Mouse (Mus musculus): ENCODE measurements around the gene Ppp1r21. TPM values are rescaled to one million over a fixed set of nuclear protein-coding genes. Genes with fewer than 3 reads are reported as not detected.

Ppp1r21 gene
- total and polyA plus RNA-seq, 3 experiments = 11.1 to 16.2 TPM; not detected in 1

DNA sequence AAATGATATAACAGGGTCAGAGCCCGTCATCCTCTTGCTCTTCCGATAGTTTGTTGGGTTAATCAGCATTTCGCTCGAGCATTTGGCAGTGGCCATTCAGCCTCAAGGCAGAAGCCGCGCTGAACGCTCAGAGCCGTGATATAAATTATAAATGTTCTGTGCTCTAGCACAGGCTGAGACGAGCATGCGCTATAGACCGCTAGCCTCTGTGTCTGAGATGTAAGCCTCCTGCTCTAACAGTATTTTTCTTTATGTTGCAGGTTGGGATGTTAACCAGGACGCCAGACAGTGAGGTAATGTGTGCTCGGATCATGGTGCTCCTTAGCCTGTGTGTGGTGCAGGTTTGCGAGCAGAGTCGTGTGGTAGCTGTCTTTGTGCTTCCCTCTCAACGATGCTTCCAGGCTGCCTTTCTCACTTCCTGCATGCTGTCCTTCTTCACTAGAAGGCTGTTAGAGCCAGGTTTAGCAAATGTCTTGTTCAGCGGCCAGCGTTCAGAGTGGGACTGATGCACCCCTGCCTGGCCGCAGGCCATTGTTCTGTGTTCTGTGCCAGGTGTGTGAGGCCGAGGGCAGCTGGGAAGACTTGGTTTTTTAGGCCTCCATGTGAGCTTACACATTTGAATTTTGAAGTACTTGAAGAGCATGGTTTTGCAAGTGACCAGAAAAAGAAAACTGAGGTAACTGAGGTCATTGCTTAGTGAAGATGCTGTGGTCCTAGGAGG, 48.8 kb downstream of the Ppp1r21 start:
- no peaks in the 10 kb centered on the region for H3K79me2 ChIP-seq (ENCODE audit: control insufficient read depth, insufficient read depth, low read length, poor library complexity)
- H3K4me1 ChIP-seq (ENCODE audit: control insufficient read depth in 1 of 2, insufficient read depth in 2 of 2, low read length in 2 of 2) = no peaks in the 10 kb centered on the region
- no peaks in the 10 kb centered on the region; a peak in 1 of 4 replicates for H3K36me3 ChIP-seq (ENCODE audit: control insufficient read depth in 1 of 2, insufficient read depth in 2 of 2, low read length in 2 of 2)
- H3K27me3 ChIP-seq (ENCODE audit: control insufficient read depth in 1 of 2, insufficient read depth in 2 of 2, low read length in 2 of 2) = no peaks in the 10 kb centered on the region
- H3K4me3 ChIP-seq (ENCODE audit: control insufficient read depth in 1 of 2, insufficient read depth in 1 of 2, low read depth in 2 of 2, low read length in 2 of 2) = no peak overlapping the region
- no peaks in the 10 kb centered on the region for H3K9me3 ChIP-seq (replicated peaks; ENCODE audit: insufficient read depth, low read length)
- H3K9ac ChIP-seq (ENCODE audit: control insufficient read depth, low read depth, low read length, poor library complexity, severe bottlenecking) = no peak overlapping the region
- H3K27ac ChIP-seq (ENCODE audit: control insufficient read depth, low read depth, low read length) = no peak overlapping the region
- DNase-seq (ENCODE audit: low read depth, low spot score) = no peak
- TF ChIP-seq MEF2A (IDR thresholded peaks at IDR 0.05; ENCODE audit: extremely low read depth, insufficient replicate concordance, low read depth, low read length, poor library complexity, severe bottlenecking) = no peak

DNA sequence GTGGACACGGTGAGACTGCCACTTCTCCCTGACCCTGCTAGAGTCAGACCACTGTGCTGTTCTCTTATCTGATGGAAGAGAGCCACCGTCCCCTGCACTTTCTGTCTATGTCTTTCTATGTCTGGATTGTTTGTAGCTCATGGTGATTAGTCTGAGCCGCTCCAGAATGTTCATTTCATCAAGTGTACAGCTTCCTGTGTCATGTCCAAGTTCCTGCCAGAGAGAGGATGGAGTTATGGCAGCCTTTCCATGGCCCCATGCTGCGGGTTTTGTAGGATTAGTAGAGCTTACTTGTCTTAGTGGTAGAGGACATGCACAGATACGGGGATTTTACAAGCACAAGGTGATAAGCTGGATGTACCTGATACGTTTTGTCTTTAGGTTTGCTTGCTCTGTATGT, 50.6 kb downstream of the Ppp1r21 start:
- H3K4me3 ChIP-seq (ENCODE audit: control insufficient read depth in 1 of 2, insufficient read depth in 1 of 2, low read depth in 2 of 2, low read length in 2 of 2) = no peak overlapping the region
- no peaks in the 10 kb centered on the region for H3K9me3 ChIP-seq (replicated peaks; ENCODE audit: insufficient read depth, low read length)
- no peaks in the 10 kb centered on the region for H3K27me3 ChIP-seq (ENCODE audit: control insufficient read depth in 1 of 2, insufficient read depth in 2 of 2, low read length in 2 of 2)
- no peak for DNase-seq (ENCODE audit: low read depth, low spot score)
- no peak overlapping the region for H3K27ac ChIP-seq (ENCODE audit: control insufficient read depth, low read depth, low read length)
- TF ChIP-seq POLR2AphosphoS2 (IDR thresholded peaks at IDR 0.05; ENCODE audit: low read length) = no peak
- TF ChIP-seq SMC3 (IDR thresholded peaks at IDR 0.05; ENCODE audit: low read depth, low read length) = no peak
- no peak for TF ChIP-seq RCOR1 (IDR thresholded peaks at IDR 0.05; ENCODE audit: low read depth, low read length)
- no peak for TF ChIP-seq BHLHE40 (IDR thresholded peaks at IDR 0.05; ENCODE audit: borderline replicate concordance, low read depth, low read length)
- no peak for TF ChIP-seq E2F4 (IDR thresholded peaks at IDR 0.05; ENCODE audit: borderline replicate concordance, low read depth, low read length)
- TF ChIP-seq MXI1 (IDR thresholded peaks at IDR 0.05; ENCODE audit: low read depth, low read length) = no peak
- TF ChIP-seq MEF2A (IDR thresholded peaks at IDR 0.05; ENCODE audit: extremely low read depth, insufficient replicate concordance, low read depth, low read length, poor library complexity, severe bottlenecking) = no peak
- no peak for TF ChIP-seq NELFE (IDR thresholded peaks at IDR 0.05; ENCODE audit: low read depth, low read length)
- no peak for TF ChIP-seq NRF1 (IDR thresholded peaks at IDR 0.05; ENCODE audit: insufficient read depth, low read depth, low read length, poor library complexity, severe bottlenecking)
- TF ChIP-seq MAFK (IDR thresholded peaks at IDR 0.05; ENCODE audit: borderline replicate concordance, low read depth, low read length) = no peak
- TF ChIP-seq CTCF (IDR thresholded peaks at IDR 0.05 in 2 of 3, conservative IDR thresholded peaks at IDR 0.05 in 1 of 3; ENCODE audit: control insufficient read depth in 1 of 3, insufficient read depth in 1 of 3, low read depth in 2 of 3, low read length in 3 of 3, poor library complexity in 1 of 3, severe bottlenecking in 1 of 3) = no peak
- TF ChIP-seq ZC3H11A (IDR thresholded peaks at IDR 0.05; ENCODE audit: low read depth, low read length) = no peak
- TF ChIP-seq KAT2A (conservative IDR thresholded peaks at IDR 0.05; ENCODE audit: low read depth, low read length) = no peak
- TF ChIP-seq ETS1 (IDR thresholded peaks at IDR 0.05; ENCODE audit: low read depth, low read length) = no peak
- peaks cover 0 to 5% of the 10 kb centered on the region in 2 experiments; a peak in 2 of 4 replicates for H3K36me3 ChIP-seq (ENCODE audit: control insufficient read depth in 1 of 2, insufficient read depth in 2 of 2, low read length in 2 of 2)
- H3K9ac ChIP-seq (ENCODE audit: control insufficient read depth, low read depth, low read length, poor library complexity, severe bottlenecking) = no peak overlapping the region
- H3K4me1 ChIP-seq (ENCODE audit: control insufficient read depth in 1 of 2, insufficient read depth in 2 of 2, low read length in 2 of 2) = no peaks in the 10 kb centered on the region
- H3K79me2 ChIP-seq (ENCODE audit: control insufficient read depth, insufficient read depth, low read length, poor library complexity) = no peaks in the 10 kb centered on the region

All from MEL (cell line).